Mouse (Mus musculus) G1E (cell line): ENCODE measurements around the gene Krt80. TPM values are rescaled to one million over a fixed set of nuclear protein-coding genes. Genes with fewer than 3 reads are reported as not detected.

Experiments used
- ATAC-seq: 2 replicates; pipeline ENCODE4 v1.8.0; 2016; ENCODE audit warnings: mild to moderate bottlenecking; ENCODE audit not compliant: insufficient number of reproducible peaks, poor library complexity, low FRiP score, severe bottlenecking; ENCODE audit errors: extremely low read depth
- DNase-seq: peaks from one replicate; pipeline ENCODE4 v3.0.0; 2012; ENCODE audit warnings: low spot score
- H3K27me3 ChIP-seq: 2 replicates; pipeline ENCODE4 v1.6.1; 2012; ENCODE audit warnings: mild to moderate bottlenecking, low read length, inconsistent platforms; ENCODE audit not compliant: insufficient read depth
- H3K36me3 ChIP-seq: replicated peaks from 2 replicates; pipeline ENCODE3; 2012; ENCODE audit warnings: mild to moderate bottlenecking, inconsistent platforms
- H3K4me1 ChIP-seq: 2 replicates; pipeline ENCODE4 v1.6.1; 2012; ENCODE audit warnings: low read depth, low read length, inconsistent platforms, mixed read lengths; ENCODE audit not compliant: insufficient read depth
- H3K4me3 ChIP-seq: 2 replicates; pipeline ENCODE4 v1.5.1; 2012; ENCODE audit warnings: low read depth, mild to moderate bottlenecking, inconsistent platforms, low read length, moderate library complexity, mixed read lengths
- H3K9me3 ChIP-seq: replicated peaks from 2 replicates; pipeline ENCODE4 v1.6.1; 2012; ENCODE audit warnings: inconsistent platforms
- CTCF ChIP-seq: IDR thresholded peaks from 2 replicates; pipeline ENCODE4 v1.5.1; 2012; ENCODE audit warnings: low read depth, low read length, inconsistent platforms, mixed read lengths
- GATA1 ChIP-seq: IDR thresholded peaks from 2 replicates; pipeline ENCODE4 v1.6.1; 2012; ENCODE audit warnings: borderline replicate concordance, low read length, inconsistent platforms, mixed read lengths
- GATA2 ChIP-seq: IDR thresholded peaks from 2 replicates; pipeline ENCODE4 v1.6.1; 2012; ENCODE audit warnings: low read depth, low read length, inconsistent platforms, borderline replicate concordance
- POLR2AphosphoS5 ChIP-seq: IDR thresholded peaks from 2 replicates; pipeline ENCODE4 v1.6.1; 2012; ENCODE audit warnings: low read depth, low read length, inconsistent platforms; ENCODE audit not compliant: insufficient replicate concordance
- TAL1 ChIP-seq: conservative IDR thresholded peaks from 2 replicates; pipeline ENCODE4 v1.6.1; 2012; ENCODE audit warnings: low read depth, low read length, inconsistent platforms, mixed read lengths
- polyA plus RNA-seq: library from polyadenylated mRNA; stranded (reverse); fragments of >175 nt; gene quantifications from 2 replicates; pipeline ENCODE4 v1.2.3, GENCODE M21; 2012
- total RNA-seq, 2 experiments: library from RNA; stranded (forward) in 1 of 2; stranded (reverse) in 1 of 2; fragments of 200-1000 nt in 1 of 2; fragments of >200 nt in 1 of 2; fragmentation: Nextera tagmentation in 1 of 2; gene quantifications; 2 replicates each; pipeline ENCODE4 v1.2.3; 2014 to 2017

Gene Krt80
- not detected in 2 replicates for total RNA-seq (2014; fragmentation: Nextera tagmentation)
- total RNA-seq (2017) = 0.11 and 0.12 TPM in 2 replicates
- not detected in 2 replicates for polyA plus RNA-seq

GRCm38 (mm10) chr15:101370101-101370911 lies at the start of gene Krt80:
TSS of gene Krt80 (minus strand) at chr15:101370162.
- TF ChIP-seq GATA1 (no peak), TAL1 (no peak), POLR2AphosphoS5 (no peak), GATA2 (no peak), CTCF (no peak)
- Histone ChIP-seq H3K4me1 (no peaks in the 10 kb centered on the region), H3K27me3 (no peaks in the 10 kb centered on the region; the same call in 1 of the 2 replicates), H3K9me3 (peaks cover 66% of the 10 kb centered on the region), H3K36me3 (no peaks in the 10 kb centered on the region), H3K4me3 (no peak within 1 kb of the TSS)
- ATAC-seq (no peak), DNase-seq (no peak)

GRCm38 (mm10) chr15:101418950-101419349 lies 49.0 kb upstream of the Krt80 start:
- DNase-seq = no peak
- Histone ChIP-seq H3K4me3 (no peak overlapping the region), H3K9me3 (peaks cover 57% of the 10 kb centered on the region), H3K27me3 (no peaks in the 10 kb centered on the region; the same call in 1 of the 2 replicates), H3K4me1 (no peaks in the 10 kb centered on the region), H3K36me3 (no peaks in the 10 kb centered on the region)
- TF ChIP-seq CTCF (no peak), GATA2 (no peak), TAL1 (no peak), GATA1 (no peak), POLR2AphosphoS5 (no peak)
- ATAC-seq = no peak

- no peak overlapping the region for H3K4me3 ChIP-seq
- H3K9me3 ChIP-seq = peaks cover 63% of the 10 kb centered on the region
- ATAC-seq (no peak), DNase-seq (no peak)
- no peaks in the 10 kb centered on the region for H3K4me1 ChIP-seq
- H3K36me3 ChIP-seq = no peaks in the 10 kb centered on the region
- TF ChIP-seq CTCF = no peak
- no peak for TF ChIP-seq GATA1
- no peak for TF ChIP-seq TAL1
- no peak for TF ChIP-seq POLR2AphosphoS5
- TF ChIP-seq GATA2 = no peak
- no peaks in the 10 kb centered on the region; the same call in 1 of the 2 replicates for H3K27me3 ChIP-seq
Measured at GRCm38 (mm10) chr15:101414807-101415565, 45.0 kb upstream of the Krt80 start.

- no peak overlapping the region for H3K4me3 ChIP-seq
- DNase-seq (no peak), ATAC-seq (no peak)
- no peaks in the 10 kb centered on the region for H3K4me1 ChIP-seq
- H3K36me3 ChIP-seq = no peaks in the 10 kb centered on the region
- TF ChIP-seq GATA1 = no peak
- TF ChIP-seq CTCF = no peak
- no peak for TF ChIP-seq TAL1
- no peak for TF ChIP-seq POLR2AphosphoS5
- no peak for TF ChIP-seq GATA2
- no peaks in the 10 kb centered on the region; the same call in 1 of the 2 replicates for H3K27me3 ChIP-seq
- peaks cover 60% of the 10 kb centered on the region for H3K9me3 ChIP-seq
Measured at GRCm38 (mm10) chr15:101413916-101414635, 44.1 kb upstream of the Krt80 start.

- ATAC-seq (no peak), DNase-seq (no peak)
- Histone ChIP-seq H3K27me3 (no peaks in the 10 kb centered on the region; the same call in 1 of the 2 replicates), H3K4me1 (no peaks in the 10 kb centered on the region), H3K4me3 (no peak overlapping the region), H3K36me3 (no peaks in the 10 kb centered on the region), H3K9me3 (peaks cover 59% of the 10 kb centered on the region)
- TF ChIP-seq GATA2 (no peak), GATA1 (no peak), CTCF (no peak), POLR2AphosphoS5 (no peak), TAL1 (no peak)
Measured at GRCm38 (mm10) chr15:101412188-101412587, 42.2 kb upstream of the Krt80 start.
